Mouse (Mus musculus) stomach, embryonic 14.5 days (tissue): ENCODE measurements around the gene Slk. TPM values are rescaled to one million over a fixed set of nuclear protein-coding genes. Genes with fewer than 3 reads are reported as not detected.
A peak's percentile ranks its signal among the peaks of the same experiment; 100 is the strongest.

Experiments used
- ATAC-seq: fragments of 200-750 bp; cut with Nextera tagmentation; 2 replicates; pipeline ENCODE4 v1.8.0; 2017; ENCODE audit warnings: low read depth, moderate TSS enrichment; ENCODE audit not compliant: insufficient number of reproducible peaks, insufficient read depth, low FRiP score
- H3K27ac ChIP-seq: fragments of 300-500 bp; sonication (generic); 2 replicates; pipeline ENCODE4 v1.5.1; 2014; ENCODE audit warnings: mild to moderate bottlenecking, low read length, moderate library complexity, mixed read lengths
- H3K27me3 ChIP-seq: fragments of 300-500 bp; sonication (generic); 2 replicates; pipeline ENCODE4 v1.6.1; 2014; ENCODE audit warnings: low read length, control low read depth, mixed read lengths; ENCODE audit not compliant: control insufficient read depth, insufficient read depth
- H3K36me3 ChIP-seq: fragments of 300-500 bp; sonication (generic); 2 replicates; pipeline ENCODE4 v1.6.1; 2014; ENCODE audit warnings: mild to moderate bottlenecking, control low read depth, low read length, moderate library complexity, mixed read lengths; ENCODE audit not compliant: control insufficient read depth, insufficient read depth
- H3K4me1 ChIP-seq: fragments of 300-500 bp; sonication (generic); 2 replicates; pipeline ENCODE4 v1.6.1; 2014; ENCODE audit warnings: low read length, control low read depth, mixed read lengths; ENCODE audit not compliant: control insufficient read depth, insufficient read depth
- H3K4me2 ChIP-seq: fragments of 300-500 bp; sonication (generic); replicated peaks from 2 replicates; pipeline ENCODE4 v1.6.1; 2014; ENCODE audit warnings: low read depth, low read length, control low read depth
- H3K4me3 ChIP-seq: fragments of 300-500 bp; sonication (generic); 2 replicates; pipeline ENCODE4 v1.5.1; 2014; ENCODE audit warnings: low read depth, low read length, control low read depth
- H3K9ac ChIP-seq: fragments of 300-500 bp; sonication (generic); replicated peaks from 2 replicates; pipeline ENCODE4 v1.6.1; 2014; ENCODE audit warnings: low read depth, mild to moderate bottlenecking, control low read depth, low read length, moderate library complexity, mixed read lengths
- H3K9me3 ChIP-seq: fragments of 300-500 bp; sonication (generic); 2 replicates; pipeline ENCODE4 v1.6.1; 2016; ENCODE audit warnings: low read depth, low read length, control low read depth; ENCODE audit not compliant: control insufficient read depth
- WGBS: fragments of 180-500 bp; shearing (Covaris S2); extraction: QIAGEN DNeasy Blood & Tissue Kit; methylation state at CpG from one replicate; pipeline ENCODE4 v1.1.7; 2014; 5-methylcytosine and 5-hydroxymethylcytosine counted together
- polyA plus RNA-seq: library from polyadenylated mRNA; unstranded; fragments of >200 nt; fragmentation: Nextera tagmentation; extraction: Ambion mirVana; gene quantifications from 2 replicates; pipeline ENCODE4 v1.2.1, GENCODE M21; 2014

Gene Slk
- polyA plus RNA-seq, 1 experiment from 2014 or later = 37.8 TPM

DNA sequence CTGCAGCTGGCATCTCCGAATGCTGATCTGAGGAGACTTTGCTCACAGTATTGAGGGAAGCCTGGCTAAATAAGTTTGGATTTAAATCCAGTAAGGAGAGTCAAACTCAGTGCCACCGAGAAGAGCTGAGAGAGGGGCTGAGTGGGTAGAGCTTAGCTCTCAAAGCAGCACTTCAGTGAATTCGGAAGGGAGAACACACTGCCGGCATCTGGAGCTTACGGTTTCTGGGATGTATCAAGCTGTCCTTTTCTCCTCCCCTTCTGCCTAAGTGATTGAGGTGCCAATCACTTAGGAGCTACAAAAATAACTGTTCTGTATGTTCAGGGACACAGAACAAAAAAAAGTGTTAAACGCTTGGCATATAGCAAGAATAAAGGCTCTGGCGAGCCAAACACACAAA lies 37.0 kb upstream of the Slk start:
- Histone ChIP-seq H3K27ac (no peak overlapping the region), H3K4me1 (peaks cover 23% of the 10 kb centered on the region), H3K4me3 (no peak overlapping the region), H3K9ac (no peak overlapping the region), H3K36me3 (no peaks in the 10 kb centered on the region), H3K27me3 (no peaks in the 10 kb centered on the region), H3K4me2 (no peak overlapping the region), H3K9me3 (no peaks in the 10 kb centered on the region)
- 56% methylated on average over 7 of the region's 7 CpGs for WGBS
- ATAC-seq = no peak

DNA sequence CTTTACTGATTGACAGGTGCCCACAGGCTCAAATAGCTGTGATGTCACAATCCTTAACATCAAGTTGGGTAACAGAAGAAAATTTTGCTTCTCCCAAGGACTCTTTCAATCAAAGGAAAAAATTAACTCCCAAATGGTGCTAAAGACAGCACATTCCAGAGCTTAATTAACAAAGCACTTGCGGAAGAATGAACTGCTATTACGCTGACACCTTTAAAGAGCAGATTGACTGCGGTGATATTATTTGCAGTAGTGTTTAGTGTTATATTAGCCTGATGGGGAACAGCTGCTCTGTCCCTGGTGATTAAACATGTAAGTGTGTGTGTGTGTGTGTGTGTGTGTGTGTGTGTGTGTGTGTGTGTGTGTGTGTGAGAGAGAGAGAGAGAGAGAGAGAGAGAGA lies 34.4 kb upstream of the Slk start:
- Histone ChIP-seq H3K4me1 (0 out of 2 replicates have a peak, but pooled peaks cover 9% of the 10 kb centered on the region), H3K4me2 (no peak overlapping the region), H3K4me3 (no peak overlapping the region), H3K27ac (no peak overlapping the region), H3K9ac (no peak overlapping the region), H3K27me3 (no peaks in the 10 kb centered on the region), H3K36me3 (no peaks in the 10 kb centered on the region), H3K9me3 (no peaks in the 10 kb centered on the region)
- WGBS = 29% methylated on average over 3 of the region's 3 CpGs
- ATAC-seq = no peak

DNA sequence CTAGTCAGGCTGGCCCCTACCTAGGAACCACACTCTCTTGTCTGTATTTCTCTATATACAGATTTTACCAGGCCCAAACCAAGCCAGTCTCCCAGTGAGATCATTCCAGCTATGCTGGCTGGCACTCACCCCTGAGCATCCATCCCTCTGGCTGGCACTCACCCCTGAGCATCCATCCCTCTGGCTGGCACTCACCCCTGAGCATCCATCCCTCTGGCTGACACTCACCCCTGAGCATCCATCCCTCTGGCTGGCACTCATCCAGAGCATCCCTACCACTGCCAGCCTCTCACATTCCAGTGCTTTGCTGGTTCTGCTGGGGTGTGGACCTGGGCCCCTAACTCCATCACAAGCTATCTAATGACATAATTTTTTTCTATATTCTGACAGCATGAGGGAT lies 34.0 kb upstream of the Slk start:
- Histone ChIP-seq H3K9ac (no peak overlapping the region), H3K4me3 (no peak overlapping the region), H3K9me3 (no peaks in the 10 kb centered on the region), H3K27me3 (no peaks in the 10 kb centered on the region), H3K36me3 (no peaks in the 10 kb centered on the region), H3K4me1 (0 out of 2 replicates have a peak, but pooled peaks cover 9% of the 10 kb centered on the region), H3K27ac (no peak overlapping the region), H3K4me2 (no peak overlapping the region)
- no peak for ATAC-seq

DNA sequence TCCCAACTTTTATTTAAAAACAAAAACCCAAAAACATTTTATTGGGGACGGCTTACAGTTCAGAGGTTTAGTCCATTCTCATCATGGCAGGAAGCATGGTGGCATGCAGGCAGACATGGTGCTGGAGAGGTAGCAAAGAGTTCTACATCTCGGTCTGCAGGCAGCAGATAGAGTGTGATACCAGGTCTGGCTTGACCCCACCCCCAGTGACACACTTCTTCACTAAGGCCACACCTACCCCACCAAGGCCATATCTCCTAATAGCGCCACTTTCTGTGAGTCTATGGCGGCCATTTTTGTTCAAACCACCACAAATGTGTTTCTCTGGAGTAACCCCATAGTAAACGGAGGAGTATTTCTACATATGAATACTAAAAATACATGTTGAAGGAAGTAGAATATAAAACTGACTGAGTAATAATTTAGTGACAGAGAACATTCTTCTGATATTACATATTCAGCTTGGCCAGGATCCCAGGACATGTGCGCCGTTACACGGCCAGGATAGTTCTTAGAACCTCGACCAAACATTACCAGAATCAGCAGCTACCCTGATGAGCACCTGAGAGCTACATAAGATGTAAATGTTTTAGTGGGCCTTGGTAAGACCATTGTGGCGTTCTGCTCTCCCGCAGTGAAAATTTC lies 30.9 kb upstream of the Slk start:
- H3K36me3 ChIP-seq = no peaks in the 10 kb centered on the region
- H3K4me1 ChIP-seq = 0 out of 2 replicates have a peak, but pooled peaks cover 8% of the 10 kb centered on the region
- no peaks in the 10 kb centered on the region for H3K9me3 ChIP-seq
- H3K27ac ChIP-seq = no peak overlapping the region
- H3K4me3 ChIP-seq = no peak overlapping the region
- no peak overlapping the region for H3K4me2 ChIP-seq
- H3K9ac ChIP-seq = no peak overlapping the region
- no peak for ATAC-seq
- WGBS = 79% methylated on average over 11 of the region's 11 CpGs
- no peaks in the 10 kb centered on the region for H3K27me3 ChIP-seq

GRCm38 (mm10) chr19:47549174-47549573 lies 30.3 kb upstream of the Slk start:
- H3K4me2 ChIP-seq = no peak overlapping the region
- no peak overlapping the region for H3K9ac ChIP-seq
- H3K27ac ChIP-seq = no peak overlapping the region
- WGBS = 73% methylated on average over 9 of the region's 9 CpGs
- H3K4me1 ChIP-seq = 0 out of 2 replicates have a peak, but pooled peaks cover 3% of the 10 kb centered on the region
- H3K27me3 ChIP-seq = no peaks in the 10 kb centered on the region
- no peaks in the 10 kb centered on the region for H3K9me3 ChIP-seq
- no peaks in the 10 kb centered on the region for H3K36me3 ChIP-seq
- no peak overlapping the region for H3K4me3 ChIP-seq
- no peak for ATAC-seq

GRCm38 (mm10) chr19:47549584-47549983 lies 29.9 kb upstream of the Slk start:
- WGBS = 88% methylated on average over 4 of the region's 4 CpGs
- Histone ChIP-seq H3K9ac (no peak overlapping the region), H3K4me1 (0 out of 2 replicates have a peak, but pooled peaks cover 3% of the 10 kb centered on the region), H3K36me3 (no peaks in the 10 kb centered on the region), H3K4me2 (no peak overlapping the region), H3K27ac (no peak overlapping the region), H3K9me3 (no peaks in the 10 kb centered on the region), H3K27me3 (no peaks in the 10 kb centered on the region), H3K4me3 (no peak overlapping the region)
- ATAC-seq = no peak

DNA sequence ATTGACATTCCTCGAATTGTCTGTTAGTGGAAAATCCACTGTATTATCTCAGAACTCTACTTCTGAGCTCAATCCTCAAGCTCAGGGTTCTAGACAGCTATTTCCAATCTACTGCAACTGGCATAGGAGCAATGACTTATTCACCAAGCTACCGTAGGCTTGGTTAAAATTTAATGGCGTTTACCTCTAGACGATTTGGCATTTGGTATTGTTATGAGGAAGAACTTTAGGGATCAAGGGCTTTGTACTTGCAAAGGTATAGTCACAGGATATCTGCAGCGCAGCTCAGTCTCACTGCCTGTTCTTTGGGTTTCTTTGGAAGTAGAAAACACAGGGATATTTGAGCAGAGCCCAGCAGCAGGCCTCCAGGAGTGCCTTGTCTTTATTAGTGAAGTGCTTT lies 20.3 kb upstream of the Slk start:
- WGBS = 65% methylated on average over 5 of the region's 5 CpGs
- H3K27ac ChIP-seq = peak overlapping the region; percentile 34; the same call in 1 of the 2 replicates

GRCm38 (mm10) chr19:47559751-47560512 lies 19.5 kb upstream of the Slk start:
- Histone ChIP-seq H3K4me1 (peaks cover 8% of the 10 kb centered on the region), H3K4me2 (no peak overlapping the region), H3K36me3 (no peaks in the 10 kb centered on the region), H3K9me3 (no peaks in the 10 kb centered on the region), H3K9ac (no peak overlapping the region), H3K27me3 (no peaks in the 10 kb centered on the region), H3K4me3 (no peak overlapping the region), H3K27ac (peak overlapping the region; percentile 34; the same call in 1 of the 2 replicates)
- WGBS = 51% methylated on average over 14 of the region's 14 CpGs
- ATAC-seq = no peak

More for the DNA sequence above, 20.3 kb upstream of the Slk start:
- Histone ChIP-seq H3K9me3 (no peaks in the 10 kb centered on the region), H3K4me2 (no peak overlapping the region), H3K9ac (no peak overlapping the region), H3K4me3 (no peak overlapping the region), H3K36me3 (no peaks in the 10 kb centered on the region), H3K27me3 (no peaks in the 10 kb centered on the region), H3K4me1 (peaks cover 8% of the 10 kb centered on the region)
- no peak for ATAC-seq
